Mouse (Mus musculus): Measurements from ENCODE around the gene Bap1. TPM values are rescaled to one million over a fixed set of nuclear protein-coding genes. Genes with fewer than 3 reads are reported as not detected.
A peak's percentile ranks its signal among the peaks of the same experiment; 100 is the strongest.

The Bap1 gene
- total RNA-seq, 2 experiments from 2014 or later = 4.0 to 32.1 TPM

- no peak for ATAC-seq (replicated peaks; ENCODE audit: low FRiP score, poor library complexity, severe bottlenecking)
Observed at GRCm38 (mm10) chr14:31233070-31233995, 17.9 kb upstream of the Bap1 start.

- peak; percentile 82 for ATAC-seq (replicated peaks; ENCODE audit: low FRiP score, poor library complexity, severe bottlenecking)
Observed at GRCm38 (mm10) chr14:31233996-31234591, 17.2 kb upstream of the Bap1 start.

GRCm38 (mm10) chr14:31237101-31237882 is 14.0 kb upstream of the Bap1 start:
- ATAC-seq (replicated peaks; ENCODE audit: low FRiP score, poor library complexity, severe bottlenecking) = no peak

GRCm38 (mm10) chr14:31240528-31240927 is 10.7 kb upstream of the Bap1 start:
- no peak for ATAC-seq (replicated peaks; ENCODE audit: low FRiP score, poor library complexity, severe bottlenecking)

GRCm38 (mm10) chr14:31244777-31245176 is 6.5 kb upstream of the Bap1 start:
- ATAC-seq (replicated peaks; ENCODE audit: low FRiP score, poor library complexity, severe bottlenecking) = no peak

GRCm38 (mm10) chr14:31245946-31246345 is 5.3 kb upstream of the Bap1 start:
- ATAC-seq (replicated peaks; ENCODE audit: low FRiP score, poor library complexity, severe bottlenecking) = no peak

- no peak for ATAC-seq (replicated peaks; ENCODE audit: low FRiP score, poor library complexity, severe bottlenecking)
Observed at GRCm38 (mm10) chr14:31248396-31248795, 2.9 kb upstream of the Bap1 start.

GRCm38 (mm10) chr14:31250222-31251083 is 797 bp upstream of the Bap1 start:
- peak; percentile 41 for ATAC-seq (replicated peaks; ENCODE audit: low FRiP score, poor library complexity, severe bottlenecking)

GRCm38 (mm10) chr14:31251626-31252025 is 376 bp downstream of the Bap1 start:
- peak; percentile 36 for ATAC-seq (replicated peaks; ENCODE audit: low FRiP score, poor library complexity, severe bottlenecking)

- no peak for ATAC-seq (replicated peaks; ENCODE audit: low FRiP score, poor library complexity, severe bottlenecking)
Observed at GRCm38 (mm10) chr14:31252091-31252490, 841 bp downstream of the Bap1 start.

GRCm38 (mm10) chr14:31258476-31259050 is 7.3 kb downstream of the Bap1 start:
- no peak for ATAC-seq (replicated peaks; ENCODE audit: low FRiP score, poor library complexity, severe bottlenecking)

GRCm38 (mm10) chr14:31260374-31260773 is 9.1 kb downstream of the Bap1 start:
- peak; percentile 67 for ATAC-seq (replicated peaks; ENCODE audit: low FRiP score, poor library complexity, severe bottlenecking)

GRCm38 (mm10) chr14:31260932-31261331 is 9.7 kb downstream of the Bap1 start:
- 0 out of 2 replicates have a peak, but pooled peaks have one; percentile 17 for ATAC-seq (replicated peaks; ENCODE audit: low FRiP score, poor library complexity, severe bottlenecking)

GRCm38 (mm10) chr14:31267649-31268048 is 16.4 kb downstream of the Bap1 start:
- no peak for ATAC-seq (replicated peaks; ENCODE audit: low FRiP score, poor library complexity, severe bottlenecking)

GRCm38 (mm10) chr14:31268301-31269001 is 17.2 kb downstream of the Bap1 start:
- no peak for ATAC-seq (replicated peaks; ENCODE audit: low FRiP score, poor library complexity, severe bottlenecking)

- ATAC-seq (replicated peaks; ENCODE audit: low FRiP score, poor library complexity, severe bottlenecking) = no peak
Observed at GRCm38 (mm10) chr14:31269456-31270100, 18.3 kb downstream of the Bap1 start.

- no peak for ATAC-seq (replicated peaks; ENCODE audit: low FRiP score, poor library complexity, severe bottlenecking)
Observed at GRCm38 (mm10) chr14:31271121-31271520, 19.9 kb downstream of the Bap1 start.

- peak; percentile 74 for ATAC-seq (replicated peaks; ENCODE audit: low FRiP score, poor library complexity, severe bottlenecking)
Observed at GRCm38 (mm10) chr14:31272164-31272563, 20.9 kb downstream of the Bap1 start.

Measured in erythroblast, adult 5-6 weeks (primary cell).